Mouse (Mus musculus) limb, embryonic 13.5 days (tissue): ENCODE results near the gene Rffl. TPM values are rescaled to one million over a fixed set of nuclear protein-coding genes. Genes with fewer than 3 reads are reported as not detected.

Experiments used
- ATAC-seq: fragments of 200-750 bp; cut with Nextera tagmentation; 2 replicates; pipeline ENCODE4 v1.8.0; 2017; ENCODE audit warnings: low read depth, moderate number of reproducible peaks, moderate TSS enrichment; ENCODE audit not compliant: low FRiP score
- H3K27ac ChIP-seq: fragments of 300-500 bp; sonication (generic); 2 replicates; pipeline ENCODE4 v1.5.1; 2015; ENCODE audit warnings: inconsistent platforms, mild to moderate bottlenecking, moderate library complexity
- H3K27me3 ChIP-seq: fragments of 300-500 bp; sonication (generic); 2 replicates; pipeline ENCODE4 v1.6.1; 2015; ENCODE audit warnings: mild to moderate bottlenecking, inconsistent platforms
- H3K36me3 ChIP-seq: fragments of 300-500 bp; sonication (generic); 2 replicates; pipeline ENCODE4 v1.6.1; 2015; ENCODE audit warnings: inconsistent platforms, mild to moderate bottlenecking, moderate library complexity
- H3K4me1 ChIP-seq: fragments of 300-500 bp; sonication (generic); 2 replicates; pipeline ENCODE4 v1.6.1; 2015; ENCODE audit warnings: inconsistent platforms
- H3K4me2 ChIP-seq: fragments of 300-500 bp; sonication (generic); replicated peaks from 2 replicates; pipeline ENCODE4 v1.6.1; 2015; ENCODE audit warnings: inconsistent platforms, mild to moderate bottlenecking, moderate library complexity
- H3K4me3 ChIP-seq: fragments of 300-500 bp; sonication (generic); 2 replicates; pipeline ENCODE4 v1.5.1; 2015; ENCODE audit warnings: moderate library complexity, mild to moderate bottlenecking, inconsistent platforms
- H3K9ac ChIP-seq: fragments of 300-500 bp; sonication (generic); 2 replicates; pipeline ENCODE4 v1.6.1; 2015; ENCODE audit warnings: mild to moderate bottlenecking, inconsistent platforms
- H3K9me3 ChIP-seq: fragments of 300-500 bp; sonication (generic); 2 replicates; pipeline ENCODE4 v1.6.1; 2016; ENCODE audit warnings: inconsistent platforms
- WGBS: fragments of 180-500 bp; shearing (Covaris S2); methylation state at CpG from one replicate; pipeline ENCODE4 v1.1.7; 2015; 5-methylcytosine and 5-hydroxymethylcytosine counted together
- polyA plus RNA-seq: library from polyadenylated mRNA; unstranded; fragments of >200 nt; fragmentation: Nextera tagmentation; extraction: Ambion mirVana; gene quantifications from 2 replicates; pipeline ENCODE4 v1.2.1, GENCODE M21; 2015

Rffl gene
- polyA plus RNA-seq, 1 experiment from 2014 or later, result 14.7 TPM

DNA sequence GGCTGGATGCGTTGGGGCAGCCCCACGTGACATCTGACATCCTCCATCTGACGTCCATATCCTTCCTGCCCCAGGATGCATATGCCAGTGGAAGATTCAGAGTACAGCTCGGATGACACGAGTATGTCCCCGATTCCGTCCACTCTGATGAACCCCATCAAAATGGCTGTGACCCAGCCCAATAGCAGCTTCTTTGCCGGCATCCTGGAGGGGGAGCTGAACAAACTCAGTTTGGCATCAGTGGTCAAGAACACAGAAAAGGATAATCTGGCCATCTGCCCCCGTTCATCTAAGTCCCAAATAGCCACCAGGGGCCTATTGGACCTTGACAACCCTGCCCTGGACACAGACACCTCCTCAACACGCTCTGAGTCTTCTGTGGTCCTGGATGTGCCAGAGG lies 26.5 kb upstream of the Rffl start:
- H3K9ac ChIP-seq, result no peak overlapping the region
- H3K27ac ChIP-seq, result no peak overlapping the region
- 88% methylated on average over 10 of the region's 10 CpGs for WGBS
- H3K4me1 ChIP-seq, result no peaks in the 10 kb centered on the region
- no peak overlapping the region for H3K4me3 ChIP-seq
- peaks cover 29% of the 10 kb centered on the region for H3K36me3 ChIP-seq
- no peak for ATAC-seq
- no peak overlapping the region for H3K4me2 ChIP-seq
- 0 out of 2 replicates have a peak, but pooled peaks cover 3% of the 10 kb centered on the region for H3K27me3 ChIP-seq
- no peaks in the 10 kb centered on the region for H3K9me3 ChIP-seq

- no peak for ATAC-seq
- WGBS, result 54% methylated on average over 7 of the region's 7 CpGs
- peaks cover 15% of the 10 kb centered on the region; the same call in 1 of the 2 replicates for H3K27me3 ChIP-seq
- H3K4me3 ChIP-seq, result no peak within 1 kb of the TSS
- H3K9ac ChIP-seq, result no peak within 1 kb of the TSS
- no peaks in the 10 kb centered on the region for H3K36me3 ChIP-seq
- H3K27ac ChIP-seq, result no peak within 1 kb of the TSS
- H3K9me3 ChIP-seq, result no peaks in the 10 kb centered on the region
- H3K4me1 ChIP-seq, result peaks cover 19% of the 10 kb centered on the region
- no peak within 1 kb of the TSS for H3K4me2 ChIP-seq
These were observed 20.9 kb upstream of the Rffl start, which contains the start of gene Fndc8 for GRCm38 (mm10) chr11:82891936-82892335. Gene Fndc8, plus strand, starts transcription at chr11:82892124.

- peaks cover 15% of the 10 kb centered on the region; the same call in 1 of the 2 replicates for H3K27me3 ChIP-seq
- H3K36me3 ChIP-seq, result no peaks in the 10 kb centered on the region
- H3K9ac ChIP-seq, result peak within 1 kb of the TSS; percentile 75
- H3K4me1 ChIP-seq, result peaks cover 19% of the 10 kb centered on the region
- peak within 1 kb of the TSS; percentile 64 for H3K4me3 ChIP-seq
- peak within 1 kb of the TSS; percentile 83 for H3K4me2 ChIP-seq
- peak; percentile 93 for ATAC-seq
- WGBS, result 0% methylated on average over 26 of the region's 26 CpGs
- H3K9me3 ChIP-seq, result no peaks in the 10 kb centered on the region
- H3K27ac ChIP-seq, result peak within 1 kb of the TSS; percentile 61
These were observed 19.3 kb upstream of the Rffl start, which contains the start of gene Rad51d for GRCm38 (mm10) chr11:82890342-82890762. Gene Rad51d, minus strand, starts transcription at chr11:82890614.

GRCm38 (mm10) chr11:82889524-82890341 lies 18.7 kb upstream of the Rffl start:
- no peak for ATAC-seq
- WGBS, result 7% methylated on average over 31 of the region's 31 CpGs
- Histone ChIP-seq H3K9ac (peak overlapping the region; percentile 75), H3K4me1 (peaks cover 19% of the 10 kb centered on the region), H3K27me3 (peaks cover 15% of the 10 kb centered on the region; the same call in 1 of the 2 replicates), H3K9me3 (no peaks in the 10 kb centered on the region), H3K27ac (peak overlapping the region; percentile 61), H3K4me2 (peak overlapping the region; percentile 83), H3K4me3 (peak overlapping the region; percentile 64), H3K36me3 (no peaks in the 10 kb centered on the region)

DNA sequence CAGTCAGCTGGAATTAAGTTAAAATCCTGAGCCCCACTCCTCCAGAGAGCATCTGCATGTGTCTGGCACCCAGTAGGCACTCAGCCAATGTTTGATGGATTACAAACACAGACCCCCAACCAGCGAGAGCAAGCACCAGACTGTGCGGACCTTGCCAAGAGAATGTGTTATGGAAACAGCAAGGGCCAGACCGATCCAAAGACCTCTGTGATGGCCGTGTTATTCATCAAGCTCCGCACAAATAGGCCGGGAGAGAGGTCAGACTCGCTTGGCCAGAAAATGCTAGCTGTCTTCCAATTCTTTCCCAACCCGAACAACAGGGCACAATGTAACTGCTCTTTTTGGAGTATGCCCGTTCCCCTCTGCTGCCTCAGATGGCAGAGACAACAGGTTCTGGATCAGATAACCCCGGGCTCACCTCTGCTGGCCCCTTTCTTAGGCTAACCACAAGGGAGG lies 17.5 kb upstream of the Rffl start:
- H3K36me3 ChIP-seq, result no peaks in the 10 kb centered on the region
- H3K4me1 ChIP-seq, result peaks cover 19% of the 10 kb centered on the region
- 68% methylated on average over 10 of the region's 10 CpGs for WGBS
- no peak overlapping the region for H3K4me2 ChIP-seq
- peaks cover 15% of the 10 kb centered on the region; the same call in 1 of the 2 replicates for H3K27me3 ChIP-seq
- no peak overlapping the region for H3K4me3 ChIP-seq
- ATAC-seq, result no peak
- H3K9me3 ChIP-seq, result no peaks in the 10 kb centered on the region
- no peak overlapping the region for H3K9ac ChIP-seq
- H3K27ac ChIP-seq, result no peak overlapping the region

DNA sequence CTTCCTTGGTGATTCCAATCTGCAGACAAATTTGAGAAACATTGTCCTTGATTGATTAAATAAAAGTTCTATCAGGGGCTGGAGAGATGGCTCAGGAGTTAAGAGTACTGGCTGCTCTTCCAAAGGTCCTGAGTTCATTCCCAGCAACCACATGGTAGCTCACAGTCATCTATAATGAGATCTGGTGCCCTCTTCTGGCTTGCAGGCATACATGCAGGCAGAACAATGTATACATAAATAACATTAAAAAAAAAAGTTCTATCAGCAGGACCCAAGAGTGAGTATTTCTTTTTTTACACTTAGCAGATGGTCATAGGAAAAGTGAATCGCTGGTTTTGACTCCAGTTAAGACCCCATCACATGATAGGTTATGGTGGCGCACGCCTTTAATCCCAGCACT lies 15.5 kb upstream of the Rffl start:
- Histone ChIP-seq H3K4me3 (no peak overlapping the region), H3K27ac (no peak overlapping the region), H3K27me3 (peaks cover 3% of the 10 kb centered on the region; the same call in 1 of the 2 replicates), H3K4me2 (no peak overlapping the region), H3K36me3 (no peaks in the 10 kb centered on the region), H3K4me1 (peaks cover 19% of the 10 kb centered on the region), H3K9ac (no peak overlapping the region), H3K9me3 (no peaks in the 10 kb centered on the region)
- 87% methylated on average over 3 of the region's 3 CpGs for WGBS
- no peak for ATAC-seq

GRCm38 (mm10) chr11:82883180-82883579 lies 12.2 kb upstream of the Rffl start:
- Histone ChIP-seq H3K36me3 (peaks cover 13% of the 10 kb centered on the region), H3K4me2 (no peak overlapping the region), H3K9me3 (no peaks in the 10 kb centered on the region), H3K27me3 (no peaks in the 10 kb centered on the region), H3K4me3 (no peak overlapping the region), H3K27ac (no peak overlapping the region), H3K4me1 (0 out of 2 replicates have a peak, but pooled peaks cover under 1% of the 10 kb centered on the region), H3K9ac (no peak overlapping the region)
- WGBS, result 61% methylated on average over 8 of the region's 8 CpGs
- no peak for ATAC-seq

GRCm38 (mm10) chr11:82877726-82878344 lies 6.8 kb upstream of the Rffl start:
- no peaks in the 10 kb centered on the region for H3K27me3 ChIP-seq
- no peak for ATAC-seq
- 71% methylated on average over 7 of the region's 7 CpGs for WGBS
- H3K9me3 ChIP-seq, result no peaks in the 10 kb centered on the region
- H3K4me2 ChIP-seq, result no peak overlapping the region
- H3K27ac ChIP-seq, result no peak overlapping the region
- H3K9ac ChIP-seq, result no peak overlapping the region
- peaks cover 13% of the 10 kb centered on the region for H3K36me3 ChIP-seq
- H3K4me1 ChIP-seq, result no peaks in the 10 kb centered on the region
- H3K4me3 ChIP-seq, result no peak overlapping the region

DNA sequence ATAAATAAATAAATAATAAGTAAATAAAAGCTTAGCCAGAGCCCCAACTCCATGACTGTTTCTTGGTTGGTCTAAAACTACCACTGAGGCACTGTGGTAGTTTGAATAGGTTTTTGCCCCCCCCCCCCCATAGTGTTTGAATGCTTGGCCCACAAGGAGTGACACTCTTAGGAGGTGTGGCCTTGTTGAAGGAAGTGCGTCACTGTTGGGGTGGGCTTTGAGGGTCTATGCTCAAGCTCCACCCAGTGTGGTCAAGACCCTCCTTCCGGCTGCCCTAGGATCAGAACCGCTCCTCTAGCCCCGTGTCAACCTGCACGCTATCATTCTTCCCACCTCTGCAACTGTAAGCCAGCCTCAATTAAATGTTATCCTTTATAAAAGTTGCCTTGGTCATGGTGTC lies 4.6 kb upstream of the Rffl start:
- no peak for ATAC-seq
- Histone ChIP-seq H3K4me3 (no peak overlapping the region), H3K9me3 (no peaks in the 10 kb centered on the region), H3K36me3 (peaks cover 13% of the 10 kb centered on the region), H3K27ac (no peak overlapping the region), H3K4me2 (no peak overlapping the region), H3K9ac (no peak overlapping the region), H3K27me3 (no peaks in the 10 kb centered on the region), H3K4me1 (no peaks in the 10 kb centered on the region)
- WGBS, result 90% methylated on average over 5 of the region's 5 CpGs

DNA sequence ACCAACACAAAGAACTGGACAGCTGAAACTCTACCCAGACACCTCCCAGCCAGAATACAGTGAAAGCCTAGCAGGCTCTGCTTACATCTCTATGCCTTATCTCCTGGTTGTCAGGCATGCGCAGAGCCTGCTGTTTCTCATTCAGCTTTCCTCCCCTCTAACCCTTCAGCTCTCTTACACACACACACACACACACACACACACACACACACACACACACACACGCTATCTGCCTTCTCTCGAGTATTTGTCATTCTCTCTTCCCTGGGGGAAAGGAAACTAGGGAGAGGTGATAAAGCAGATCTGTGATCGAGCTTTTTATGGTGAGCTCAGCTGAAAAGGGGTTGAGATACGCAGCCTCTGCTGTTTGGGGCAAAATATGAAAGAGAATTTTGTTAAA lies 3.9 kb upstream of the Rffl start:
- ATAC-seq, result no peak
- Histone ChIP-seq H3K27ac (no peak overlapping the region), H3K27me3 (no peaks in the 10 kb centered on the region), H3K9me3 (no peaks in the 10 kb centered on the region), H3K9ac (no peak overlapping the region), H3K4me2 (no peak overlapping the region), H3K4me1 (no peaks in the 10 kb centered on the region), H3K4me3 (no peak overlapping the region), H3K36me3 (peaks cover 12% of the 10 kb centered on the region)
- WGBS, result 77% methylated on average over 5 of the region's 5 CpGs

- 4% methylated on average over 34 of the region's 36 CpGs for WGBS
- Histone ChIP-seq H3K4me3 (peak overlapping the region; percentile 85), H3K4me2 (peak overlapping the region; percentile 77), H3K9ac (peak overlapping the region; percentile 81), H3K9me3 (no peaks in the 10 kb centered on the region), H3K27me3 (no peaks in the 10 kb centered on the region), H3K36me3 (no peaks in the 10 kb centered on the region), H3K4me1 (peaks cover 6% of the 10 kb centered on the region), H3K27ac (peak overlapping the region; percentile 22; the same call in 1 of the 2 replicates)
- peak; percentile 33; the same call in 1 of the 2 replicates for ATAC-seq
These were observed 608 bp downstream of the Rffl start for GRCm38 (mm10) chr11:82870173-82871030.
